Mouse (Mus musculus): ENCODE measurements around the gene Tmem170b.

The Tmem170b gene

DNA sequence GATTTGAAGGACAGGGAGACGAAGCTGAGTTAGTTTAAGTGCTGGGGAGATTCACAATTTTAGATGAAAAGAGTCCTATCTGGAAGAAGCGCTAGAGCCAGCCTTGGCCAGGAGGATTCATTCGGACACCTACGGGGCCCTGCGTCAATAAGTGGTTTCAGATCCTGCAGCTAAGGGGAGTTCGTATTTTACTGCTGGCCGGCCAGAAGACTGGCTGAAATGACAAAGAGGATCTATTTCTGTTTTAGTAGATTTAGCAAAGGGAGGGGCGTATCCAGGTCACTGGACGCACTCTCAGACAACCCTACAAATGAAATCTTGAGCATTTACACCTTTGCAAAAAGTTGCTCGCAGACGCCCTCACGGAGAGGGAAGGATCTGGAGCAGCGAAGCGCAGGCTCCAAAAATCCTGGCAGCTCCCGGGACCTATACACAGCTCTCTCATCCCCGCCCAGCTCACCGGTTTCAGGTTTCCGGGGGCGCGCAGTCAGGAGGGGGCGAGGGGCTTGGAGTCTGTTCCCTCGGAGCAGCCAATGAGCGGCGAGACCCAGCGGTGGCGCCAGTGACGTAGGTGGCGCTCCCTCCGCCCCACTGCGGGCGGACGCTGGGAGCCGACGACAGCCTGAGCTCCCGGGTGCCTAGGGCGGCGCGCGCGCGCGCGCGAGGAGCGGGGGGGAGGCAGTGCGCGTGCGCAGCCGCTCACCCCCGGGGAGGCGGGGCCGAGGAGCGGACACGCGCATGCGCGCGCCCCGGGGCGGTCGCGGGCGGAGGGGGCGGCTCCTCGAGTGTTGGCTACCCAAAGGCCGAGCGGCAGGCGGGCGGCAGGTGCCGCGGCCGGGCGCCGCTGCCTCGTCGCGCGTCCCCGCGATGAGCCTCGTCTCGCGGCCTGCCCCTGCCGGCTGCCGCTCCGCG lies at the start of gene Tmem170b:
Tmem170b (plus strand) TSS at position 809 of the 912 bp plus-strand sequence.
- peak; percentile 97 to 99 for DNase-seq

DNA sequence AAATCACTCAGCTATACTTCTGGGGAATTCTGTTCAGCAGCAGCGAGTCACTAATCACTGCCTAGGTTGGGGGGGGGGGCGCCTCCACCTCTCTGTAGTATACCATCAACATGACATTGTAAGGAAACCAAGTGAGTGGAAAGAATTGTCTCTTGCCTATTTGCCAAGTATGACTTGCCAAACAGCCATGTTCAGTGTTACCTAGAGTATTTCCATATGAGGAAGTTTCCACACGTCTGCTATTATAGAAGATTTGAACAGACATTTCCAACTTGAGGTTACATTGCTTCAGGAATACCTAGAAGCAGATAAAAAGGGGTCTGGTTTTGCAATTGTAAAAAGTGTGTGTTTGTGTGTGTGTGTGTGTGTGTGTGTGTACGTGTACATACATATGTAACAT lies 44.7 kb upstream of the Tmem170b start:
- no peak for DNase-seq

DNA sequence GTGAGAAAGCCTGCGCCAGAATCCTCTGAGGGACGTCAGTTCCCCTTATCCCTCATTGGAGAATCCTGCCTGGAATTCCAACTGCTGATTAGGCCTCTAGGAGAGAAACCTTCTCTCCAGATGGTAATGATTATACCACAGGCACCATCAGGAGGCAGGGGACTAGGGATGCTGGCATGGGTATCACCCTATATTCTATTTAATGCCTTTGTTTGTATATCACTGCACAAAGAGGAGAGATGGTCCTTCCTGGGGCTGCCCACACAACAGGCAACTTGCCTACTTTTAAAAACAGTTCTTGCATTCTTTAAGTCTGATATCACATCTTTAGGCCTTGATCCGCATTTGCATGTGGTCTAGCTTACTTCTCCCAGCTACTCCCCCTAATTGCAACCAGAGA lies 37.3 kb upstream of the Tmem170b start:
- no peak for DNase-seq

DNA sequence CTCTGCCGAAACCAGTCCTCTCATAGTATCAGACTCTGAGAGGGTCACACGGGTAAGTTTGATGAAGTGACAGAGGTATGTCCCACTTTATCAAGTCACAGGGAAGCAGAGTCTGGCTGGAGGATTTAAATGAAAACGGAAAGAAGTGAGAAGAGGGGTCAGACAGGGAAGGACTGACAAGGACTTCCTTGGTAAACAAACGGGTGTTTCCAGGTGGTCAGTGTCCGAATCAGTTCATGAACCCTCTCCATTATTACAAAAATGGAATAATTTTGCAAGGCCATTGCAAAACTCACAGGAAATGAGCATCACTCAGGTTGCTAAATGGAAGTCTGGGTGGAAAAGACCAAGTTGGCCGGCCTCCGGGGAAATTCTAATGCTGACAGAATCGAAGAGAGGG lies 36.8 kb upstream of the Tmem170b start:
- DNase-seq: no peak

DNA sequence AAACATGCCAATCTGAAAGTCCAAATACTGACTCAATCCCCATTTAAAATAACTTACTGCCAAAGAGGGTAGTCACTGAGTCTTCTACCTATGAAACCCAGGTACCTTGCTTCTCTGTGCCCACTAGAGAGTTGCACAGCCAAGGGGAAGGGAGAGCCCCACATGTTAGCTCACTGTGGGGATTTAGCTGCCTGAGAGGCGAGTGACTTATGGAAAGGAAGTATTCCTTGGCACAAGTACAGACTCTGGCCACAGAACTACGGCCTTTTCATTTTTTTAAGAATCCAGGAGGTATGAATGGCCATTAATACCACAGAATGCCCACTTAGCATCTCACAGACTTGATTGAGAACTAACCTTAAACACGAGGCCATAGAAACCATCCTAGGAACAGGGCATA lies 35.9 kb upstream of the Tmem170b start:
- no peak for DNase-seq

DNA sequence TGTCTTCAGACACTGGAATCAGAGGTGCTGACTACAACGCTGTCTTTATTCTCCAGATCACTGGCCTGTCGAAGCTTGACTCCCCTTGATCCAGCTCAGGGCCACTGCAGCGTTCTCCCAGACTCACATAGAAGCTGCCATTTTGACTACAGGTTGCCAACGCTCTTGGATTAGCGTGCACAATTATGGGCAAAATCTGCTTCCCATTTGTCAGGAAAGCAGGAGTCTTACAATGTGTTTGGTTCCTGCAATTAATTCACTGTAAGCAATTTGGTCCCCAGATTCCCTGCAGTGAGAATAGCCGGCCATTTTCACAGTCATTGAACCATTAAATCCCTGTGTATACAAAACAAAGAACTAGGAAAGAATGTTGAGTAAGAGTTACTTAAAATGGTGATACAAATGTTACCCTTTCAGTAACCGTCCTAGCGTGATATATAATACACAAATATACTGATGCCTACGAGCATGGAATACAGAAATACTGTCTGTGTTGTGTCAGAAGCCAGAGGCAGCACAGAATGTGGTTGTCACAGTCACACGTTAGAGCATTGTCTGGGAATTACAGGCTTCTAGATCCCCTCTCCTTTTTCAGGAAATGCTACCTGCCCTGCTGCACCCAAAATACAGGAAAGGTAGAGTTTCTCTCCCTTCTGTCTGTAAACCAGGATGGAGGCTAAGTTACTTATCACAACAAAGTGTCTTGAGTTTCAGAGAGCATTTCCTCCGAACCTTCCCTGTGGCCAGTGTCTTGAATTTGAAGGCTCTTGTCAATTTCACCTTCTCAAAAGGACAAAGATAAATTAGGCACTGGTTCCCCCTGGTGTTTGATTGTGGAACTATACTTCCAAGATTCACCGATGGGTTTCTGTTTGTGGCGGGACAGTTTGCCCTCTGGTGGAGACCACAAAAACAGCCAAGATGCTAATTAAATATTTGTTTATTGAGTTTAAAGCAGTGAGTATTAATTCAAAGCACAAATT lies 34.0 kb upstream of the Tmem170b start:
- DNase-seq: peak; percentile 91 to 97

DNA sequence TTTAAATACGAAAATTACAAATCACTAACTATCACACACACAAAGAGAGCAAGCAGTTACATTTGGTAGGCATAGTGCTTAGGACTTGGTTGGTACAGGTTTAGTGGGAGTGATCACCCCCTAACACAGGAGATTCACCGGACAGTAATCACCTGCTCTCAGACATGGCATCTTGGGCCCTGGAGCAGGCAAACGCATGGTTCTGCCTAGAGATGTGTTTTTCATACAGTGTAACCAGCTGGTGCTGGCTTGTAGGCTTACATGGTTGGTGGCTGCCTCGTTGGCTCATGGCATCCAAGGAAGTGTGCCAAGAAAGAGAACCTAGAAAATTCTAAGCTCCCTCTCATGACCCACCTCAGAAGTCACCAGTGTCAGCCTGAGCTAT lies 33.4 kb upstream of the Tmem170b start:
- peak; percentile 13 to 21 for DNase-seq

DNA sequence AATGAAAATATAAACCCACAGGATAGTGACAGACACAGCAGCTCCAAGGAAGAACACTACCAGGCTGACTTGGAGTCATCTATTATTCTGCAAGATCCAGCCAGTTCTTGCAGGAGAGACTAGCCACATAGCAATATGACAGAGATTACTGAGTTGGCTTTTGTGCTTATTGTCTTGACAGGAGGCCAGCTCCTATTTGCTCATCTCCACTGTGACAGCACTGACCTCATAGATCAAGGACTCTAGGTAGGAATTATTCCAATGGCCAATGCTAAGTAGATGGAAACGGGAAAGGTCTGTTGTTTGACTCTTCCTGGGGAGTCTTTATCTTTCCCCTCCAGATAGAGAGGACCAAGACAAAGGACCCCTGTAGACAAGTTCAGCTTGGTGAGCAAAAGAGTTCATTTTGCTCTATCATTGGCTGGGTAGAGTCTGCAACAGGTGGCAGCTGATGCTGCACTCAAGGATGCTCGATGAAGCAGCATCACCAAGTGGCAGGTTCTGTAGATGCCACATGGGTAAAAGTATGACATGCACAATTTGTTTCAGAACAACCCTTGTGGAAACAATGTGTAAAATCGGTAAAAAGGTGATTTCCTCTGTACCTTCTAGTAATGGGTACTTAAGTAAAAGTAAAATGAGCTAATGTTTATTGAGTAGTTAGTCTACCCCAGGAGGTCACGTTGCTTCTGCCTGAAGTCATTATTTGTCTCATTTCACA lies 32.4 kb upstream of the Tmem170b start:
- DNase-seq: peak; percentile 3 to 11

DNA sequence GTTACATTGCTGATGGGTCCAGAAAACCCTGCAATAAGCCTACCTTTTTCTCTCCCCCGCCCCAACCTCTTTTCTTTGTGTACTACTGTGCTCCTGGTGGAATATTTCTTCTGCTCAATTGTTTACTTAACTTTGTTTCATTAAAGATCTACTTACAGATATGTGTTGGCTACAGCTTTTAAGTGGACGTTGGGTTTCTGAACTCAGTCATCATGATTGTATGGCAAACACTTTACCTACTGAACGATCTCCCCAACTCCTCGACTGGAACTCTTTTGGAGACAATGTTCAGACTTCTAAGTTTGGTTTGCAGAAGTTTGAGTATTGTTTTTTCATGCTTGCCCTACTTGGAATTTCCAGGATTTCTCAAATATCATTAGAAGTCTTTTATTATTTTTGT lies 24.6 kb upstream of the Tmem170b start:
- no peak for DNase-seq

DNA sequence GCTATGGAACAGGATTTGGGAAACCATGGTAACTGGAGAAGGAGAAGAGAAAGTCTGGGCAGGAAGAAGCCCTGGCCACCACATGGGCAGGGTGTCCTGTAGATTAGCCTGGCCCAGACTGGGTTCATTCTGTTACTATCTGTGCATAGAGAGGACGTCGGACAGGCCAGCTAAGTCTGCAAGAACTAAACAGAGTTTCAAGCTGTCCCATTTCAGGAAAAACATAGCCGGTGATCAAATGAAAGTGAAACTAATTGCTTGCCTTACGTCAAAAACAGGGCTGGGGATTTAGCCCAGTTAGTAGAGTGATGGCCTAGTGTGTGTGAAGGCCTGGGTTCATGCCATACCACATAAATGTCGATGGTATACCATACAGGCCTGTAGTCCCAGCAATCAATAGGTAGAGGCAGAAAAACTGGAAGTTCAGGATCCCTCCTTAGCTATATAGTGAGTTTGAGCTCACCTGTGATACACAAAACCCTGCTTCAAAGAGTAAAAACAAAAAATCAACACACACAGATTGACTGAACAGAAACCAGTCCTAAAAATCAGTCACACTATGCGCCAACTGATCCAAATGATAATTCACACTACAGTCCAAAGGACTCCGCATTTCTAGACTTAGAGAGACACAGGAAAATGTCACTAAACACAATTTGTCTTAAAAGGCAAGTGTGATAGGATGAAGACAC lies 21.9 kb upstream of the Tmem170b start:
- DNase-seq: peak in 1 of 2 experiments; percentile 3

DNA sequence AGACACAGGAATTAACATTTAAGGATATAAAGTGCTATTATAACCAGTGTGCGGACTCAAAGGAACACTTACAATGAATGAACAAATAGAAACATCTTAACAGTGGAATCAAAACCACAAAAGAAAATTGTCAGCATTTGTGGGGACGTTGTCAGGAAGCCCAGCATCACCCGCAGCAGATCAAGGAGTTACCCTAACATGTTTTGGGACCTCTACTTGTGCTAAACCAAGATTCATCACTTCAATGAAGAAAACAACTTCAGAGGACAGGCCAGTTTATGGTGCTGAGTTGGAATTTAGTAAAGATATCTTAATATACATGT lies 21.4 kb upstream of the Tmem170b start:
- no peak for DNase-seq

DNA sequence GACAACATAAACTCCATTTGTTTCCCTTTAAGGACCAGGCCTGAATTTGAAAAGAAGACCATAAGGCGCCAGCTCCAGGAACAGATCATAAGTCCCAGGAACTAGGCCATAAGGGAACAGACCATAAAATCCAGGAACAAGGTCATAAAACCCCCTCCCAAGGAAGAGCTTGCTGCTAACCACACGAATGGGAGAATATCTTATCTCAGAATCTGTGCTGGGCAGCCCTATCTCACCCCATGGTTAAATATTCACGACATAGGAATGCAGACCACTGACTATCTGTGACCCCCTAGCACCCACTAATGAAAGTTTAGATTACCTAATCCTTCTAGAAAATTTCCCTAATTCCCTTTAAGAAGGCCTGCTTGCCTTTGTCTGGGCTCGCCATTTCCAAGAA lies 20.8 kb upstream of the Tmem170b start:
- DNase-seq: no peak

DNA sequence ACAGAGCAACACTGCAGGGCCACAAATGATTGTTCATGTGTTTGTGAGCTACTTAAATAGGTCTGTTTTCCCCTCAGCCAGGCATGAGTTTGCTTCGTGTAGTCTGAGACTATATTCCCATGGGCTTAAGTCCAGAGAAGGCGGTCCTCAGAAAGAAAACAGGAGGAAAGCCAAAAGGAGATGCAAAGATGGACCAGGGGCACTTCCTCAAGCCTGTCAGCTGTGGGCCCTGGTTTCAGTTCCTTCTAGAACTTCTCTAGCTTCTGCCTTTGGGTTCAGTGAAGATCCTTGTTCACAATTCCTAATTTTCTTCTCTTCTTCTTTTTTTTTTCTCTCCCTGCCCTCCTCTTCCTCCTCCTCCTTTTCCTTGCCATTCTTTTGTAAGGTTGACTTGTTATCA lies 9.0 kb upstream of the Tmem170b start:
- DNase-seq: no peak

DNA sequence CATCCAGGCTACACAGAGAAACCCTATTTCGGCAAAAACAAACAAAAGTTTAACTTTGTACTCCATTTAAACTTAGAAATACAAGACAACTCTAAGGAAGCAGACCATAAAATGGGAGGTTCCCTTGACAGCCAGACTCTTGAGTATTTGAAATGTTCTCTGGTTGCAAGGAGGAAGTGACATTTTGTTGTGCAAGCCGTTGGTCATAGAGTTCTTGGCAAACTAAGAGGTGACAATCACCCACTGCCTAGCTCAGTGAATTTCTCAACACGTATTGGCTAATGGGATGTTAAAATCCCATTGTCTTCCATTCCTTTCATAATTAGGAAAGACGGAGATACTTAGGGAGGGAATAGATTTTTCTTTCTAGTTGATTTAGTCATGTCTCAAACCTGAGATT lies 5.7 kb upstream of the Tmem170b start:
- no peak for DNase-seq

DNA sequence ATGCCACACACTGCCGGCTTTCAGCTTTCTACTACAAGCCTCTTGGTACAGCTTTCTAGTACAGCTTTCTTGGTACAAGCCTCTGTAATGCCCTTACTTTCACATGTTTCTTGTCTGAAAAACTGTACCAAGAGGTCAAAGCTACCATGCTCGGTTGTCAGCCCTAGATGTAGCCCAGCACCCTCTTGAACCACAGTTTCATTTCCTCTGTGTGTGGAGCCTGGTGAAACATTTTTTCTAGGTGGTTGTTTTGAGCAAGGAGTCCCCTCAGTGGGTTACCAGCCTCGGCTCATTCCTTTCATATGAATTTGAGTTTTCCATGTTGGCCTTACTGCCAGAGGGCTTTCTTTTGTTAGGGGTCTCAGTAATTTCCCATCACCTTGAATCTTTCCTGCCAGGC lies 4.7 kb upstream of the Tmem170b start:
- no peak for DNase-seq

DNA sequence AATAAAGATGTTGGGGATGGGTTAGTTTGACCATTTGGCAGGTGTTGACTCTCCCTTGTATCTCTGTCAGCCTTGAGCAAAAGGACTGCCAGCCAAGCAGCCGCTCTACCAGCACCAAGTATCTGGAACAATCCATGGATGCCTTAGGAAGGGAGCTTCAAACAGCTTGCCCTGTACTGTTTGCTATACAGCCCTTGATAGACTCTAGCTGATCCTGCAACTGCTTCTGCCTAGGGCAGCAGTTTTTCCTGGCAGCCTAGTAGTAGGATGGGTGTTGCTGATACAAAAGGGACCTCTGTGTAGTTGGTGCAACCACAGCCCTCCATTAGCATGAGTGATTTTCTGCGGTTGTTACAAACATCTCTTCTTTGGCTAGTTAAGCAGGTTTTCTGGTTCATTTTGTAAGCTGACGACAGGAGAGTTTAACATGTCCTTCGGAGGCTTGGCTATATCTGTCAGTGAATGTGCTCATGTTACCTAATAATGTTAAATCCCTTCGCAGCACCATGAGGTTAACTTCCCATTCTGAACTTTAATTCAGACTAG lies 1.7 kb upstream of the Tmem170b start:
- DNase-seq: no peak

DNA sequence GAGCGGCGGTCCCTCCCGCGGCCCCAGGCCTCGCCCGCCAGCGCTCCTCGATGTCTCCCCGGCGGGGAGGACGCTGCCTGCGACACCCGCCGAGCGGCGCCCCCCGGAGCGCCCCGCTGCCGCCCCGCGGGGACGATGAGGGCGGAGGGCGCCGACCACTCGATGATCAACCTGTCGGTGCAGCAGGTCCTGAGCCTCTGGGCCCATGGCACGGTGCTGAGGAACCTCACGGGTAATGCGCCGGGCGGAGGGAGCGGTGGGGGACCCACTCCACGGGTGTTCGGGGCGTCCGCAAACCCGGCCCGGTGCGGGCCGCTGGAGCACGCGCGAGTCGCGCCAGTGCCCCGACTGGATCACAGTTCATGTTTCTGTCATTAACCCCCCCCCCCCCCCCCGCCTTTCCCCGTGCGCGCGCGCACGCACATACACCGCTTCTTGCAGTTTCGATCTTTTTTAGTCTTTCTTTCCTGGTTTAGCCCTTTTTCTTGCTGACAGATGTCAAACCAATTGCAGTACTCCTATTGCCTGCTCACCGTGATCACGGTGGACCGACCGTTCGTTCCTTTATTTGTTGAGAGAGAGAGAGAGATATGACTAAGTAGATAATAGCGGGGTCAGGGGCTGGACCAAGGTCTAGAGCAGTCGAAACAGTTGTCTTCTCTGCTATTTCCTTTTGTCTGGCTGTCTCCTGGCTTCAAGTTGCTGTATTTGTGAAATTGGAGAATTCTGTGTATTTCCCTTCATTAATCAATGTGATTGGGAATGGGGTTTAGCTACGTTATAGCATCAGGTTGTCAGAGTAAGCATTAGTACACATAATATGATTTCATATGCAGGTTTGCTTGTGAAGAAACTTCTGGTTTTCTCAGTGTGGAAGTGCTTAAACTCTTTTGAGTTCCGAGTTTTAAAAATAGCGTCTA lies 634 bp downstream of the Tmem170b start:
- peak; percentile 75 to 78 for DNase-seq

DNA sequence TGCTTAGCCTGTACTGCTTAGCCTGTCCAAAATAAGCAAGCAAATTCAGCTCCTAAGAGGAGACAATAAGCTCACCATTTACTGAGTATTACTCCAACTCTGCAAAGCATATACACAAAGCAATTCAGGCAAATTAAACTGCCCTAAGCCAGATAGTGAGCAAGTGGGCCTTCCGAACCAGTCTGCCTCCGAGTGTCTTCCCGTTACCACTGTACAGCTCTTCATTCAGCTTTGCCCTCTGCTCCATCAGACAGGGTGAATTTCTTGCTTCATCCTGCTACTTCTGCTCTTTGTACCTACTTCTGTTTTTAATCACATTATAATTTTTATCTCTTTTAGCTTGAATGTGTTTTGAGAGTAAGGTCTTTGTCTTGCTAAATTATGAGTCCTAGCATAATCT lies 1.9 kb downstream of the Tmem170b start:
- peak in 1 of 2 experiments; percentile 16 for DNase-seq

DNA sequence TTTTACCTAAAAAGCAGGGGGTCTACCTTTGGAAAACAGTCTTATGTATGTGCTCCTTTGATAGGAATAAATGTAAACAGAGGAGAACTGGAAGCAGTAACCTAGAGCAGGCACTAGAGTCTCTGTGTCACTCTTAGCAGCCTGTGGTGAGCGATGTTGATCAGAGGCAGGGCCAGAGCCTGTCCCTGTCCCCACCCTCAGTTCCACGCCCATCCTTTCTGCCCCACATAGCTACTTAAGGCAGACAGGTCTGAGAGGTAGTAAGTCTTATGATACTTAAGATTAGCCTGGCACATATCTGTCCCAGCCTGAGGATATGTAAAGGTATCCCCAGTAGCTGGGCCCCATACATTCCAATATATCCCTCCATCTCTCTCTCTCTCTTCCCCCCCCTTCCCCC lies 2.9 kb downstream of the Tmem170b start:
- no peak for DNase-seq

DNA sequence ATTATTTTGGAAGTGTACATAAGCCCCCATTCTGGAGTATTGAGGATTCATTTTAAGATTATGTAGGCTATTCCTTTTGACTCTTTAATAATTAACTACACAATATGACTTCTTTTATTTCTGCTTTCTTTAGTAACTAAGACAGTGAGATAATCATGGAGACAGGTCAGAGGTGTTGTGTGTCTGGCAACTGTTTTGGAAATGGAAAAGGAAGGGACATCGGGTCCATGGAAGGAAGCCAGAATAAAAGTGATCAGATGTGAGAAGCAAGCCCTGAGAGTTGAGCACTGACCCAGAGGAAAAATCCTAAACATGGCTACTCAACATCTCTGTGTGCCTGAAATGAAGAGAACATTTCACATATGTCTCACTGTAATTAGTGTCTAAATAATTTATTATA lies 5.3 kb downstream of the Tmem170b start:
- no peak for DNase-seq

DNA sequence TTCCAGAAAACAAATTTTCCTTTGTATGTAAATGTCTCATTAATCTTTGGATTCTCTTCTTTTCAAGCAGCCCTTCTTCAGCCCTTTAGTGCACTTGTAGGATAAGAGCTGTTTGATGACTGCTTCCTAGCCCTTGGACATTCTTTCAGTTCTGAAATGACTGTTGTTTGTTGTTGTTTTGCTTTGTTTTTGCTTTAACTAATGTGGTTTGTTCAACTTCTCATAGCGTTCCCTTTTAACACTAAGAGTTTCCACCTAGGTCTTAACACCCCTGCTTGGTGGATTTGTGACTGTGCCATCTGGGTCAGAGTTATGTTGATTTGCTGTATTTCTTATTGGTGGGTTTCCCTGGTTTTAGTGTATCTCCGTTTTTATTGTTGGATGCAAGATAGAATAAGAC lies 8.8 kb downstream of the Tmem170b start:
- DNase-seq: no peak
